Mouse (Mus musculus): ENCODE results near the gene Cttnbp2nl.

The Cttnbp2nl gene

DNA sequence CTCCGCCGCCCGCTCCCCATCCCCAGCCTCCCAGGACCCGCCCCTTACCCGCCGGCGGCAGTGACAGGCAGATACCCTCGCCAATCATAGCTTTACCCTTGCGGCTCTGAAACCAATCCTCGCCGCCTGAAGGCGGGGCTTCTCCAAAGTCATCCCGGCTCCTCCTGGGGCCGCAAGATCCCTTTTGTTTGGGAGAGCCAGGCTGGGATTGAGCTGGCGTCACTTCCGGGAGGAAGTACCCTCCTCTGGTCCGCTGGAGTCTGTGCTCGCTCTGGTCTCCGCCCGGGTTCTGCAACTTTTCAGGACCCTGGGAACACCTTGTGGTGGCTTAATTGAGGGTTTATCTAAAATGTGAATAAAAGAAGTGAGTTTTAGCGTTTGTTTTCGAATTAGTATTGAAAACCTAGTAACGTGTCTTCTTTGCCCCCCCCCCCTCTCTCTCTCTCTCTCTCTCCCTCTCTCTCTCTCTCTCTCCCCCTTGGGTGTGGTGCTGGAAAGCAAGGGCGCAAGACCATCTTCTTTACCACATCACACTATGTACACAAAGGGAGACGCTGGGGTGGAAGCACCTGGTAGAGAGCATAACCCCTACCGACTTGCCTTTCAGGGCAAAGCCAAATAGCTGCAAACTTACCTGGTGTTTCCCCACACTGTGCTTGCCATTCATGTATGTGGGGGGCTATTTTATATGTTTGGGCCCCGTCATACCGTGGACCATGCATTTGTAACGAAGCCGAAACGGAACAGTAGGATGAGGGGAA, at the start of gene Cttnbp2nl:
Gene Cttnbp2nl, minus strand, starts transcription at position 210 of the 761 bp plus-strand sequence.
- DNase-seq, result peak; percentile 99

DNA sequence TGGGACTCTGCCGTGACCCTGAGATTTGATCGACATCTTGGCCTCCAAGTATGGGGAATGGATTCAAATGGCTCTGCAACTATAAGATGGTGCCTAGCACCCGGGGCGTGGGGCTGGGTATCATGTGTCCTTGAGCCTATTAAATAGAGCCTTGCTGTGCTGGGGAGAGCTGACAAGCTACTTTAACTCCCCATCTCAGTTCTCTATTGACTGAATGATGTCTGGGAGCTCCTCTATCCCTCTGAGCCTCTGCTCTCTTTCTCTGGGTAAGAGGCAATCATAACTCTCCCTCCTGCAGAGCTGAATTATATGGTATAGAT, 47.3 kb upstream of the Cttnbp2nl start:
- no peak for DNase-seq

DNA sequence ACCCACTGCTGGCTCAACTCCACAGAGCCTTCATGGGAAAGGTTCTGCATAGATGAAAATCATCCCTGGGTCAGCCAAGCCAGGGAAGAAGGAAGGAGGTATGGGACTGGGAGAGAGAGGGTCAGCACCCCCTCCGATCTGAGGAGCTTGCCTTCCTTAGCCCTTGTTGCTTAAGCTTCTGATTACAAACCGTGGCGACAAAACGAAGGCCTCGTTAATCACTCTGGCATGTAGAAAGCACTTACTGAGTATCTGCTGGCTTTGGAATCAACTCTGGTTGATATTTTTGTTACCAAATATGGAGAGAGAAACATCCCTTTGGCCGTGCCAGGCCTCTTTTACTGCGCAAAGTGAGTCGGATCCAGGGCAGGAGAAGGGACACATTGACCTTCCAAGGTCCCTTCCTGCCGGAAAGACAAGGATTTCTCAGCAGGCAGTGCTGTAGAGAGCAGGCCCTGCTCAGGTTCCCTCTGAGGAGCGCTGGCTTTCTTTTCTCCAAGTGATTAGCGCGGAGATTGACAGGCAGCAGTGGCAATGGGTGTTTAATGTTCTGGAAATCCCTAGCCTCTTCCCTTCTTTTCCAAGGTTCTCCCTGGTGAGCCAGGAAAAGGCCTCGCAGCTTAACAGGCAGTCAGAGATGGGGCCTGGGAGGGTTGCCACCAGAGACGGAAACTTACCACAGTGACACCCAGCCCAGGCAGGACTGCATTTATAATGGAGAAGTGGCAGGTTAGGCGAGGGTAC, 46.8 kb upstream of the Cttnbp2nl start:
- DNase-seq, result no peak

DNA sequence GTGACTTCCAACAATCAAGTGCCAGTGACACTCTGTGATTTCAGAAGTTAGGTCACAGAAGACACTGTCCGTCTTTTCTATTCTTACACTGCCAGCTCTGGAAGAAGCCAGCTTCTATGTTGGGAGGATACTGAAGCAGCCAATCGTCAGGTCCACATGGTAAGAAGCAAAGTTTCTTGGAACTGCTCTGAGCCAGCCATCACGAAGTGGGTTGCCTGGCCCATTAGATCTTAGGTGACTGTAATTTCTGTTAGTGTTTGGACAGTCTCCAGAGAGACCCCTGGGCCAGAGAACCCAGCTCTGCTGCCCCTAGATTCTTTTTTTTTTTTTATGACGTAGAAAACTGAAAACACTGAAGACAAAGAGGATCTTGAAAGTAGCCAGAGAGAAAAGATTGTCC, 44.6 kb upstream of the Cttnbp2nl start:
- no peak for DNase-seq

DNA sequence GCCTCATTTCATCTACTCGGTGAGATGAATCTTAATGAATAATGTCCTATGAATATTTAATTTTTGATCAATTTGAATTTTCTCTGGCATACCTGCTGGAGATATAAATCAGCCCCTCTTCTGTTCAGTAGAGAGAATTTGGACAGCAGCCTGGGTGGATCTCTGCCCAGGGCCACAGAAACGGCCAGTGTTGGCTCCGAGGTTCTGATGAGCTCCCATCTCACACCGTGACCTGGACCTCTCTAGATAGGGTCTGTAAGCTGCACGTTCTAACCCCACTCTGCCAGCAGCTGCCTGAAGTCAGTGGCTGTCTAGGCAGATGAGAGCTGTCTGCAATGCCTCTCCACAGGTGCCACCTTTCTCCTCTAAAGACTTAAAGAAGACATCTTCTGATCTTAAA, 42.1 kb upstream of the Cttnbp2nl start:
- no peak for DNase-seq

DNA sequence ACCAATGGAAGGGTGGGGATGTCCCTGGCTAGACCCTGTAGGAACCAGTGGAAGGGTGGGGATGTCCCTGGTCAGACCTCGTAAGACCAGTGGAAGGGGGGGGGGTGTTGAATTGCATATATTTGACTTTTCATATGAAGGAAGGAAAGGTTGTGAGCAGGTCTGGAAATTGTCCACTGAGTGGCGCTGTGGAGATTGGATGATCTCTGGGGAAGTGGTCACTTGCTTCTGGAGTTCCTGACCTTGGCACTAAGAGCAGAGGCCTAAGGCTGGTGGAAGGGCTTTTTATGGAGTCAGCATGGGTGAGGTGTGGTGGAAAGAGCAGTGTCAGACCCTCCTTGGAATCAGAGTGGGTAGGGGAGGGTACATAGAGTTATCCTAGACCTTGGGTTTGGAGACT, 41.5 kb upstream of the Cttnbp2nl start:
- no peak for DNase-seq

DNA sequence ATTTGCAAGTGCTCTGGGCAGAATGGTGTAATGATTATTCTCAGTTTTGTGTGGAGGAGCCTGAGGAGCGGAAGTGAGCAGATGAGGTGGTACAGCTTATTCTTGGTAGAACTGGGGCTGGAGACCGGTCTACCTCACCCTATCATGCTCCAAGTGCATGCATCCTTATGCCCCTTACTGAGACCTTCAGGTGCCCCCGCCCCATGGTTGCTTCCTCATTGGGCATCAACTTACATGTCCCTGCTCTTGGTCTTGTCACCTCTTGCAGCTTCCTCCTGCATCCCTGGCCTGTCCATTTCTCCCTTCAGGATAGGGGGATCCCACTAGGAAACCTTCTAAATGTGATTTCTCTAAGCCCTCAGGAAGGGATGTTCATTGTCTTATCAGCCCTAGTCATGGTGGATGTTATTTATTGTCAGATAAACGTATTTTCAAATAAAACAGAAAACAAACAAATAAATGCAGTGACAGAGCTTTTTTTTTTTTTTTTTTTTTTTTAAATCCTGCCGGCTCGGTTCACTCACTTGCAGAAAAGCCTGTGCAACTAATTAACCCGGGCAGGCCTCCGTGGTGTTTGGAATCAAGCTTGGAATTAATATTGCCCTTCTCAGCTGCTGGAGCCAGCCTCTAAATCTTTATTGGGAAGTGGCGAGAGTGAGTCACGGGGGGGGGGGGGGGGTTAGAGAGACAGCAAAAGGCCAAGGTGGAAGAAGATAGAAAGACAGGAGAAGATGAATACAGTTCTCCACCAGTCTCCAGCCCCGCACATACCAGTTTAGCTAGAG, 40.0 kb upstream of the Cttnbp2nl start:
- DNase-seq, result no peak

DNA sequence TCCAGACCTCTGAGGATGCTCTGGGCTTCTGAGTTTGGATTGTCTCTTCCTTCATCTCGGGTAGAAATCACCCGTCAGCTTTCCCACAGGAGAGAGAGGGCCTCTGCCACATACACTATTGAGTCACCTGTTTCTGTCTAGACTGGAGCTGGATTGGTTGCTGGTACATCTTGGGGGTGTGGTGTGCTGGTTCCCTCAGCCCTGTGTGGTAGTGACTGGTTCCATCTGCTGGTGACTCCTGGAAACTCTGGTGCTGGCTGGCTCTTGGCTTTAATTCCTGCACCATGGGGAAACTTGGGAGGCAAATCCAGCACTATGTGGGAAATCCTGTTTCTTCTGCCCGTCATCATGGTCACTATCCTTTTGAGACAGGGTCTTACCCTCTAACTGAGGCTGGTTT, 38.0 kb upstream of the Cttnbp2nl start:
- peak; percentile 60 for DNase-seq

DNA sequence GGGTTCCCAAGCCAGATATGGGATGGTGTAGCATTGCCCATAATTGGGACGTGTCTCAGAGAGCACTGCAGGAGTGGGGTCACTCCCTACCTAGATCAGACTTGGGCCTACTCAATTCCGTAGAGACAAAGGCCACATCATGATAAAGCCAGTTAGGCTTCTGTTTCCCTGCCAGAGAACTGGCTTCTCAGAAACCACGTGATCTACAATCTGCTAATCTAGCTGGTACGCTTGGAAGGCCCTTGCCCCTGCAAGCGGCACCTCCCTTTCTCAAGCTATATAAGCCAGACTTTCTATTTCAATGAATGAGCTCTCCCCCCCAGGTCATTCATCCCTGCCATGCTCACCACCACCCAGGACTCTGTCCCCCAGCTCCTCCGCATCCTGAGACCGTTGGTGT, 37.2 kb upstream of the Cttnbp2nl start:
- no peak for DNase-seq

DNA sequence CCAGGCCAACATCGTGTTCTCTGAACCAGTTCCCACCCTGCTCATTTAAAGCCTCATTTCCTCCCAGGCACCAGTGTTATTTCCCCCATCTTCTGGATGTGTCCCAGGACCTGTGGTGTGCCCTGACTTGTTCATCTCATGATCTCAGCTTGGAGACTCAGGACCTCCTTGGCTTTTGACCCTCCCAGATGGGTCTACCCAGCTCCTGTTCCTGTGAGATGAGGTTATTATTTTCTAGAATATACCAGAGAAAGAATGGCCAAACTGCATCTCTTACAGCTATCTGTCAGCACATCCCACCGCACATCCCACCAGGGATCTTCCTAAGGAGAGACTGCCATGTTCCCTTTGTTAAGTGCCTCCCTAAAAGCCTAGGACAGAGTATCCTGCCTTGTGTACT, 35.7 kb upstream of the Cttnbp2nl start:
- no peak for DNase-seq

DNA sequence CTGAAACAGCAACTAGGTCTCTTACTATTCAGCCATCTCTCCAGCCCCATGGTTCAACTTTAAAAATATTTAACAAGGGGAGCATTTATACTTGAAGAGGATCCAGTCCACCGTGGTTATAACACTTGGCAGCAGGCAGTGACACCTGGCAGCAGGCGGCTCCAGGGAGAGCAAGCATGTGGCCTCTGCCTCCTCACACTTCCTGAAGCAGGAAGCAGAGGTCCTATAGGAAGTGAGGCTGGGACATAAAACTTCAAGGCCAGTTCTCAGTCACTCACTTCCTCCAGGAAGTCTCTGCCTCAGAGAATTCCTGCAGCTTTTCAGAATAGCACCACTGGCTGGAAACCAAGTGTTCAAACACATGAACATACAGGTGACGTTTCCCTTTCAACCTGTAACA, 34.4 kb upstream of the Cttnbp2nl start:
- no peak for DNase-seq

DNA sequence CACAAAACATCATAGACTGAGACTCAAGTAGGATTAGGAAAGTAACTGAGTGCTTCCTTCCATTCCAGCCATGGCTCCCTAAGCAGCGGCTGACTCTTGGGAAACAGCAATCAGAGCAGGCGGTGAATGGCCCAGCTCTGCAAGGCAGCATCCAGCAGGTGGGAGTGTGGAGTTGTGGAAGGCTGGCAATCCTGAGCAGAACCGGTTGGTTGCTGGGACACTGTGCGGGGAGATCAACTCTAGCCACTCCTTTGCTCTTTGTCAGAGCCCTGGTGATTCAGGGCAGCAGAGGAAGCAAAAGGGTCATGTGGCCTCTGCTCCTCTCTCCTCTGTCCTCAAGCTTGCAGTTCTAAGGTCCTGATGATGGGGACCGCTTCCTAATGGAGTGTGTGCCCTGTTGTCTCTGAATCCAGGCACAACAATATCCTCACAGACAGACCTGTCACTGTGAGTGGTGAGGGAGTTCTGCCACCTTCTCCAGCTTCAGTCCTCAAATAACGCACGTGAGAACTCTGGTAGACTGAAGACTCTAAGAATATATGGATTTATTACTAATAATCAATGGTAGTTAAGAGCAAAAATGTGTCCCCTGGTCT, 25.4 kb upstream of the Cttnbp2nl start:
- peak; percentile 75 for DNase-seq

DNA sequence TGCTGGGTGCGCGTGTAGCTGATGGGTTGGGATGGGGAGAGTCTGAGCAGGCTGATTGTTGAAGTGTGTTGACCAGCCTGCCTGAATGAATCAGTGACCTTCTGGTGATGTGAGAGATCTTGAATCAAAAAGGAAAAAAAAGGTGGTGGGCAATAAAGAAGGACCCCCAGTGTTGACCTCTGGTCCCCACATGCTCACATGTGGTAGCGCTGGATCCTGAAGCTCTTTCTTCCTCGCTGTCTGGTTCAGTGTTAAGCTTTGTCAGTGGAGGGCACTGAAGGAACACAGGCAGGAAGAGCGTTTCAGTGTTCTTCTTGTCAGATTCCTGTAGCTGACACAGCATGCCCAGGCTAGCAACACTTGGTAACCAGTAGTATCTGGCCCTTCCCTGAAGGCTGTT, 22.9 kb upstream of the Cttnbp2nl start:
- no peak for DNase-seq

DNA sequence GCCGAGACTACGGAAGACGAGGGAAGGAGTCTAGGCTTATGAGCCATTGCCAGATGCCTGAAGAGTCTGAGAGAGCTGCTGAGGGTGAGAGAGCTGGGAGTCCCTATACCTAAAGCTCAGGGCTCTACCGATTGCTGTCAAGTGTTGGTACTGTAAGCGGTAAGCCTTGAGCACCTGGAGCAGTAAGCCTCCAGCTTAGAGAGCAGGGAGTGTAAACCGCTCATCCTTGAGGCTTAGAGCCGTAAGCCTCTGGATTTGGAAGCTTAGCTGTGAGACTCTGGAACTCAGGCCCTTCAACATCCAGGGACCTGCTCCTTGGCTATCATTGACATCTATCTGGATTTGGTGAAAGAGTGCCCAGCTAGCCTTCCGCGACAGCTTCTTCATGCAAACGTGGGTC, 19.6 kb upstream of the Cttnbp2nl start:
- DNase-seq, result no peak

DNA sequence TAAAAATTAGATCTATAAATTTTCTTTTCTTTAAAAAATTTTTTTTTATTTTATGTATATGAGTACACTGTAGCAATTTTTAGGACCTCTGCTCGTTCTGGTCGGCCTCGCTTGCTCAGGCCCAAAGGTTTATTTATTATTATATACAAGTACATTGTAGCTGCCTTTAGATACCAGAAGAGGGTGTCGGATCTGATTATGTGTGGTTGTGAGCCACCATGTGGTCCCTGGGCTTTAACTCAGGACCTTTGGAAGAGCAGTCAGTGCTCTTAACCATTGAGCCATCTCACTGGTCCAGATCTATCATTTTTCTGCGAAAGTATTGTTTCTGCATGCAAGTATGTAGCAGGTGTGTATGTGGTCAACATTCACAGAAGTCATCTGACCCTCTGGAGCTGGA, 18.3 kb upstream of the Cttnbp2nl start:
- no peak for DNase-seq

DNA sequence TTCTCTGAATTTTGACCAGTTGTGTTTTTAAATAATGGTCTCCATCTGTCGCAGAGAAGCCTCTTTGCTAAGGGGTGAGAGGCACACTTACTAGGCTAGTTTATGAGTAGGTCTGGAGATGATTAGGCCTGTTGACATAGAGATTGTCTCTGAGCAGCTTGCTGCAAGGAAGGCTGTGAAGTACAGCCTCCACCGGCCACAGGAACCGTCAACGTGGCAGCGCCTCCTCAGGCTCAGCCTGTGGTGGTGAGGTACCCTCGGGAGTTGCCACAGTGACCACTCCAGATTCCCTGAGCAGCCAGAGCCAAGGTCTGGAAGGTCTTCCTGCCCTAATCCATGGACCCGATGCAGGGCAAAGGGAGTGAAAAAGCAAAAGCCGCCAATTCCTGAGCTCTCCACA, 17.6 kb upstream of the Cttnbp2nl start:
- no peak for DNase-seq

DNA sequence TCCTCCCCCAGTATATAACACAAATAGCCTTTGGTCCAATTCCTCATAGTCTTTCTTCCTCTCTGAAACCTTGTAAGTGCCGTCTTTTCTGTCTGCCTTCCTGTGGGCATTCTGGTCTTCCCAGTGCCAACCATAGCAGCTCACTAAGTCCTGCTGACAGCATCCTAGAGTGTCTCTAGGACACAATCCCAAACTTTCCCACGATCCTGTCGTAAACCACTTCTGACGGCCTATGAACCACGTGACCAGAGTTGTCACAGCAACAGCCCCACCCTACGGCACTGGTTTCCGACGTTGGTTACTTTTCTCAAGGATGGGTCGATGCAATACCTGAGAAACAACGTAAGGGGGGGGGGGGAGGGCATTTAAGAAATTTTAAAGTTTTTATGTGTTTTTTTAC, 13.6 kb upstream of the Cttnbp2nl start, which contains the start of gene 4930564D02Rik:
Gene 4930564D02Rik, plus strand, starts transcription at position 301 of the 400 bp plus-strand sequence.
- DNase-seq, result no peak

DNA sequence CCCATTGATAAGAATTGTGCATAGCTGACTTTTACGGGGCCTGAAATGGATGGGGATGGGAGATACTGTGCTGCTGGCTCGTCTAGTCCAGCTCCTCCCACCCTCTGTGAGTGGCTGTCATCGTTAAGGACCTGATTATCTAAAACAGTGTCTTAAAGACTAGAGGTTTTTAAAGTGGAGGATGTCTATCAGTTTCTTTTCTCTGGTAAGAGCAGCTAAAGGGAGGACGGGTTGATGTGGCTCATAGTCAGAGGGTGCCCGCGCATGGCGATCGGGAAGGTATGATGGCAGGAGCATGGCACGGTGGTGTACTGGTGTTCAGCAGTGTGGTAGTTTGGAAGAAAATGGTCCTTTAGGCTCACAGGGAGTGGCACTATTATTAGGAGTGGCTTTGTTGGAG, 9.7 kb upstream of the Cttnbp2nl start:
- no peak for DNase-seq

DNA sequence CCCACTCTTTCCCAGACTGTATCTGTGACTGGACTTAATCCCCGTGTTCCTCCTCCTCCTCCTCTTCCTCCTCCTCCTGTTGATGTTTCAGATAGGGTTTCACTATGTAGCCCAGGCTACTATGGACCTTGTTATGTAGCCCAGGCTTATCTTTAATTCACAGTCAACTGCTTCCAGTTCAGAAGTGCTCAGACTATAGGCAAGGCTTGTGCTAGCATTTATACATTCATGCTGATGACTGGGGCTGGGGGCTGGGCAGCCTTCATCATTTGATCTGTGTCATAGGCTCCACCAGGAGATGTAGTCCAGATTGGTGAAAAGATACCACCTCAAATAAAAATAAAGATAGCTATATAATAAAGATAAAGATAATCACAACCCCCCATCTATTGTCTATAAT, 9.0 kb upstream of the Cttnbp2nl start:
- no peak for DNase-seq

DNA sequence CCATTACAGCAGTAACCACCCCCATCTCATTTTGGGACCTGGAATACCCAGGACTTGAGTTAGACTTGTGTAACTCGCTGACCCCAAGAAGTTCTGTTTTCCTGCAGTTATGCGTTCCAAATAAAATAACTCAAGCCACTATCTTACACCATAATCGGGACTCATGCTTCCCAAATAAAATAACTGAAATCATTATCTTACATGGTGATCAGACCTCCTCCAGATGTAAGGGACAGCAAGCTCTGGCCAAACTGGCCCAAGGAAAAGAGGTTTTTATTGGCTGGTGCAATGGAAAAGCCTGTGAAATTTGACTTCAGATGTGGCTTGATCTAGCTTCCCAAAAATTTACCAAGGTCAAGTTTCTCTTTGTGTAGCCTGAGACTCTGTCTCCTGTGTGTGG, 8.6 kb upstream of the Cttnbp2nl start:
- no peak for DNase-seq

DNA sequence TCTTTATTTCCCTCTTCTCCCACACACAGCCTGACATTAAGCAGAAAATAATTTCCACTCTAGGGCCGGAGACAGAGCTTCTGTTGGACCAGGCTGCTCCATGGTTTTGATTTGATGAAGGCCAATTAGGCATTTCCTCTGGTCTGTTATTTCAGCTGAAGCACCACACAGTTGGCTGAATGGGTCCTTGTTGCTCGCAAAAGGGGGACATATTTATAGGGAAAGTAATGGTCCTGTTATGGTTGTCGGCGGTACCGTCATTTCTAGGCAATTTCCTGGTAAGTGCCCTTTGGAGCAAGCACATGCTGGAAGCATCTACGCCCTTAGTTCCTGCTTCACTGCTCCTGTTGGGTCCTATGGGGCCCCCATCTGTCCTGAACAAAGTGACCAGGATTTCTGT, 8.0 kb upstream of the Cttnbp2nl start:
- no peak for DNase-seq

DNA sequence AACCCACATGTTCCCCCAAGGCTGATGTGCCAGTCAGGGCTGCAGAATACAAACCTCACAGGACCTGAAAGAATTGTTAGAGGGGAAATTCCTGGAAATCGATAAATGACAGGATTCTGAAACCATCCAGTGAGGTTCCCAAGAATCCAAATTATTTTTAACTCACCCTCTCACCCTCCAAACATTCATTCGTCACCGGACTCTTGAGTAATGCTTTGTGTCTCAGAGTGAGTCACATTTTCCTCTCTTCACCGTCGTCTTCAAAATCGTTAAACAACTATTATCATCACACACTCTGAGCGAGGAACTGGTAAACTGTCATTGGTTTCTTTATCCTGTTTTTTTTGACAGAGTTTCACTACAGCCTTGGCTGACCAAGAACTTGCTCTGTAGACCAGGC, 7.0 kb upstream of the Cttnbp2nl start:
- DNase-seq, result no peak
